Mouse (Mus musculus): ENCODE measurements around the gene Mcm8. TPM values are rescaled to one million over a fixed set of nuclear protein-coding genes. Genes with fewer than 3 reads are reported as not detected.

Mcm8 gene
- polyA plus RNA-seq, 1 experiment from 2014 or later = 8.3 TPM

- peaks cover 7% of the 10 kb centered on the region; the same call in 1 of the 2 replicates for H3K36me3 ChIP-seq
- ATAC-seq (replicated peaks; ENCODE audit: insufficient number of reproducible peaks, insufficient read depth, low FRiP score, low read depth) = no peak
- no peaks in the 10 kb centered on the region for H3K9me3 ChIP-seq (replicated peaks)
- no peaks in the 10 kb centered on the region for H3K27me3 ChIP-seq
- peaks cover 14% of the 10 kb centered on the region for H3K4me1 ChIP-seq (replicated peaks)
- H3K4me3 ChIP-seq = peak overlapping the region; percentile 93
- peak overlapping the region; percentile 84 for H3K9ac ChIP-seq
- 42% methylated on average over 7 of the region's 7 CpGs for WGBS
- H3K4me2 ChIP-seq = peak overlapping the region; percentile 79
- no peak overlapping the region for H3K27ac ChIP-seq
Observed at GRCm38 (mm10) chr2:132847581-132847980, 31.6 kb downstream of the Mcm8 start.

- Histone ChIP-seq H3K4me3 (no peak overlapping the region), H3K9ac (no peak overlapping the region), H3K27me3 (no peaks in the 10 kb centered on the region), H3K36me3 (peaks cover 10% of the 10 kb centered on the region; the same call in 1 of the 2 replicates), H3K9me3 (replicated peaks) (no peaks in the 10 kb centered on the region), H3K27ac (no peak overlapping the region), H3K4me1 (replicated peaks) (peaks cover 14% of the 10 kb centered on the region), H3K4me2 (no peak overlapping the region; the same call in 1 of the 2 replicates)
- ATAC-seq (replicated peaks; ENCODE audit: insufficient number of reproducible peaks, insufficient read depth, low FRiP score, low read depth) = no peak
- 89% methylated on average over 4 of the region's 4 CpGs for WGBS
Observed at GRCm38 (mm10) chr2:132848361-132848760, 32.4 kb downstream of the Mcm8 start.

- H3K4me3 ChIP-seq = no peak overlapping the region
- H3K4me2 ChIP-seq = no peak overlapping the region
- ATAC-seq (replicated peaks; ENCODE audit: insufficient number of reproducible peaks, insufficient read depth, low FRiP score, low read depth) = no peak
- WGBS = 91% methylated on average over 6 of the region's 6 CpGs
- no peaks in the 10 kb centered on the region for H3K27me3 ChIP-seq
- peaks cover 14% of the 10 kb centered on the region for H3K4me1 ChIP-seq (replicated peaks)
- H3K27ac ChIP-seq = no peak overlapping the region
- no peak overlapping the region for H3K9ac ChIP-seq
- peaks cover 10% of the 10 kb centered on the region; the same call in 1 of the 2 replicates for H3K36me3 ChIP-seq
- H3K9me3 ChIP-seq (replicated peaks) = no peaks in the 10 kb centered on the region
Observed at GRCm38 (mm10) chr2:132849141-132849540, 33.2 kb downstream of the Mcm8 start.

DNA sequence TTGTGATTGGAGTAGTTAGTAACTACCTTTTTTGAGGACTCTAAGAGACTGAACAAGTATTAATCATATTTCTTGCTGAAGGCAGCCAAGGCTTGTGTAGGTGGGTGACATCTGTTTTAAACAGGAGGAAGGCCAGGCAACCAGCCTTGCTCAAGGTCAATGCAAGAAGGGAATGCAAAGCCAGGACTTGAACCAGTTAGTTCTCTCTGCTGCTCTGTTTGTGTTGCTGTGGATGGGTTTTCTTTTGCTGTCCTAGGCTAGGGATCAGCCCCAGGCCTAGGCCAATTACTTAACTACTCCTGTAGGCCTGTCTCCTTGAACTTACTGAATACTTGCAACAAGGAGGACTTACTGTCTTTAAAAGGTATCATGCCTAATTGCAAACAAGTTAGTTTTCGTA lies 37.1 kb downstream of the Mcm8 start:
- WGBS = 91% methylated on average over 1 of the region's 1 CpGs
- no peak for ATAC-seq (replicated peaks; ENCODE audit: insufficient number of reproducible peaks, insufficient read depth, low FRiP score, low read depth)
- Histone ChIP-seq H3K36me3 (peaks cover 10% of the 10 kb centered on the region; the same call in 1 of the 2 replicates), H3K27ac (no peak overlapping the region), H3K4me1 (replicated peaks) (peaks cover 3% of the 10 kb centered on the region), H3K9ac (no peak overlapping the region), H3K27me3 (no peaks in the 10 kb centered on the region), H3K4me3 (no peak overlapping the region), H3K4me2 (no peak overlapping the region), H3K9me3 (replicated peaks) (no peaks in the 10 kb centered on the region)

- ATAC-seq (replicated peaks; ENCODE audit: insufficient number of reproducible peaks, insufficient read depth, low FRiP score, low read depth) = no peak
Observed at GRCm38 (mm10) chr2:132856333-132856732, 40.4 kb downstream of the Mcm8 start.

GRCm38 (mm10) chr2:132860435-132860834 lies 44.5 kb downstream of the Mcm8 start:
- no peak for ATAC-seq (replicated peaks; ENCODE audit: insufficient number of reproducible peaks, insufficient read depth, low FRiP score, low read depth)
- no peak overlapping the region for H3K4me2 ChIP-seq
- H3K9me3 ChIP-seq (replicated peaks) = no peaks in the 10 kb centered on the region
- no peaks in the 10 kb centered on the region for H3K27me3 ChIP-seq
- H3K4me3 ChIP-seq = no peak overlapping the region
- H3K36me3 ChIP-seq = peaks cover 8% of the 10 kb centered on the region
- H3K4me1 ChIP-seq (replicated peaks) = no peaks in the 10 kb centered on the region
- H3K9ac ChIP-seq = no peak overlapping the region
- no peak overlapping the region for H3K27ac ChIP-seq

More at GRCm38 (mm10) chr2:132856333-132856732, 40.4 kb downstream of the Mcm8 start:
- 66% methylated on average over 5 of the region's 5 CpGs for WGBS
- no peaks in the 10 kb centered on the region for H3K9me3 ChIP-seq (replicated peaks)
- H3K4me3 ChIP-seq = no peak overlapping the region
- no peaks in the 10 kb centered on the region for H3K27me3 ChIP-seq
- H3K9ac ChIP-seq = no peak overlapping the region
- H3K4me1 ChIP-seq (replicated peaks) = no peaks in the 10 kb centered on the region
- H3K4me2 ChIP-seq = no peak overlapping the region
- H3K27ac ChIP-seq = no peak overlapping the region
- 0 out of 2 replicates have a peak, but pooled peaks cover 3% of the 10 kb centered on the region for H3K36me3 ChIP-seq

GRCm38 (mm10) chr2:132861456-132861855 lies 45.5 kb downstream of the Mcm8 start:
- no peaks in the 10 kb centered on the region for H3K9me3 ChIP-seq (replicated peaks)
- WGBS = 74% methylated on average over 2 of the region's 2 CpGs
- H3K9ac ChIP-seq = no peak overlapping the region
- ATAC-seq (replicated peaks; ENCODE audit: insufficient number of reproducible peaks, insufficient read depth, low FRiP score, low read depth) = no peak
- H3K4me3 ChIP-seq = no peak overlapping the region
- no peak overlapping the region for H3K4me2 ChIP-seq
- H3K27me3 ChIP-seq = no peaks in the 10 kb centered on the region
- H3K27ac ChIP-seq = no peak overlapping the region
- H3K4me1 ChIP-seq (replicated peaks) = no peaks in the 10 kb centered on the region
- peaks cover 13% of the 10 kb centered on the region for H3K36me3 ChIP-seq

- Histone ChIP-seq H3K27ac (no peak overlapping the region), H3K27me3 (no peaks in the 10 kb centered on the region), H3K9me3 (replicated peaks) (no peaks in the 10 kb centered on the region), H3K4me1 (replicated peaks) (no peaks in the 10 kb centered on the region), H3K36me3 (peaks cover 19% of the 10 kb centered on the region), H3K4me3 (no peak overlapping the region), H3K4me2 (no peak overlapping the region), H3K9ac (no peak overlapping the region)
- ATAC-seq (replicated peaks; ENCODE audit: insufficient number of reproducible peaks, insufficient read depth, low FRiP score, low read depth) = no peak
- 97% methylated on average over 2 of the region's 2 CpGs for WGBS
Observed at GRCm38 (mm10) chr2:132863325-132863724, 47.4 kb downstream of the Mcm8 start.

DNA sequence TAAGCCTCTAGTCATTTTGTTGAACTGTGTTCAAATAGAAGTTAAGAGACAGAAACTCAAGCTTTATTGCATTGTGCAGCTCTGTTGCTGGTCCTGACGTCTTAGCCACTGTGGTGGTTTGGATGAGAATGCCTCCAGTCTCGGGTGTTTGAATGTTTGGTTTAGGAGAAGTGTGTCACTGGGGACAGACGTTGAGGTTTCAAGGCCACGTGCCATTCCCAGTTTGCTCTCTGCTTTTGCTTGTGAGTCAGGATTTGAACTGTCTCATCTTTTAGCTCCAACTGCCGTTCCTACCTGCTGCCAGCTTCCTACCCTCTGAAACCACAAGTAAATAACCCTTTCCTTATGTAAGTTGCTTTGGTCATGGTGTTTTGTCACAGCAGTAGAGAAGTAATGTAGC lies 51.6 kb downstream of the Mcm8 start:
- H3K9ac ChIP-seq = no peak overlapping the region
- no peaks in the 10 kb centered on the region for H3K27me3 ChIP-seq
- H3K4me1 ChIP-seq (replicated peaks) = no peaks in the 10 kb centered on the region
- H3K4me2 ChIP-seq = no peak overlapping the region
- no peak overlapping the region for H3K4me3 ChIP-seq
- WGBS = 63% methylated on average over 5 of the region's 5 CpGs
- no peak for ATAC-seq (replicated peaks; ENCODE audit: insufficient number of reproducible peaks, insufficient read depth, low FRiP score, low read depth)
- no peak overlapping the region for H3K27ac ChIP-seq
- peaks cover 19% of the 10 kb centered on the region for H3K36me3 ChIP-seq
- H3K9me3 ChIP-seq (replicated peaks) = no peaks in the 10 kb centered on the region

DNA sequence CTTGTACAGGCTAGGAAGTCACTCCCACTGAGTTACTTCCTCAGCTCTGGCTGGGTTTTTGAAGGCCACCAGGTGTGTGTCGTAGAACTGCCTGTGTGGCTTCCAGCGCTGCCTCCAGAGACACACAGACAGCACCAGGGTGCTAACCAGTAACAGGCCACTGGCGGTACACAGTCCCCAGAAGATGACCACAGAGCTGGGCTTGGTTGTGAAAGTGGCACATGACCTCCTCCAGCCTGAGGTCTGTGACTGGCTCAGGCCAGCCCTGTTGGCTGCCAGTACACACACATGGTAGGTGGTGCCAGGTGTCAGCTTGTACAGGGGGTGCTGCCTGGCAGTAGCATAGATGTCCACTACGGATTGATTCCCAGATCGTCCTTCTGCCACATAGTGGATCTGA lies 53.7 kb downstream of the Mcm8 start:
- H3K4me2 ChIP-seq = no peak overlapping the region
- peaks cover 14% of the 10 kb centered on the region for H3K36me3 ChIP-seq
- no peak overlapping the region for H3K4me3 ChIP-seq
- H3K4me1 ChIP-seq (replicated peaks) = no peaks in the 10 kb centered on the region
- 78% methylated on average over 5 of the region's 5 CpGs for WGBS
- no peaks in the 10 kb centered on the region for H3K9me3 ChIP-seq (replicated peaks)
- no peak overlapping the region for H3K27ac ChIP-seq
- ATAC-seq (replicated peaks; ENCODE audit: insufficient number of reproducible peaks, insufficient read depth, low FRiP score, low read depth) = 0 out of 2 replicates have a peak, but pooled peaks have one; percentile 39
- H3K27me3 ChIP-seq = no peaks in the 10 kb centered on the region
- no peak overlapping the region for H3K9ac ChIP-seq

GRCm38 (mm10) chr2:132870286-132870685 lies 54.3 kb downstream of the Mcm8 start:
- WGBS = 63% methylated on average over 4 of the region's 4 CpGs
- Histone ChIP-seq H3K27me3 (no peaks in the 10 kb centered on the region), H3K4me2 (no peak overlapping the region), H3K4me1 (replicated peaks) (no peaks in the 10 kb centered on the region), H3K36me3 (peaks cover 12% of the 10 kb centered on the region), H3K9me3 (replicated peaks) (no peaks in the 10 kb centered on the region), H3K4me3 (no peak overlapping the region), H3K9ac (no peak overlapping the region), H3K27ac (no peak overlapping the region)
- no peak for ATAC-seq (replicated peaks; ENCODE audit: insufficient number of reproducible peaks, insufficient read depth, low FRiP score, low read depth)

GRCm38 (mm10) chr2:132871663-132872062 lies 55.7 kb downstream of the Mcm8 start:
- ATAC-seq (replicated peaks; ENCODE audit: insufficient number of reproducible peaks, insufficient read depth, low FRiP score, low read depth) = no peak
- no peaks in the 10 kb centered on the region for H3K4me1 ChIP-seq (replicated peaks)
- H3K9me3 ChIP-seq (replicated peaks) = no peaks in the 10 kb centered on the region
- WGBS = 72% methylated on average over 3 of the region's 3 CpGs
- no peak overlapping the region for H3K27ac ChIP-seq
- H3K9ac ChIP-seq = no peak overlapping the region
- peaks cover 5% of the 10 kb centered on the region; the same call in 1 of the 2 replicates for H3K36me3 ChIP-seq
- H3K4me2 ChIP-seq = no peak overlapping the region
- no peak overlapping the region for H3K4me3 ChIP-seq
- 0 out of 2 replicates have a peak, but pooled peaks cover 2% of the 10 kb centered on the region for H3K27me3 ChIP-seq

Measured in heart, embryonic 15.5 days (tissue).